Mouse (Mus musculus): Measurements from ENCODE around the gene Cyp2g1.
"Not testable (repeated sequence)": the region's sequence is repeated elsewhere in the genome, so short reads cannot be mapped to it uniquely, and the experiment has no call there.

Cyp2g1 gene

GRCm38 (mm10) chr7:26808592-26808991, at the start of gene Cyp2g1:
Gene Cyp2g1, plus strand, starts transcription at chr7:26808892.
- no peak for DNase-seq (ENCODE audit: low spot score)

- DNase-seq (ENCODE audit: low spot score), result peak; percentile 26
Measured at GRCm38 (mm10) chr7:26767084-26767483, 41.6 kb upstream of the Cyp2g1 start.

GRCm38 (mm10) chr7:26769881-26770470, 38.7 kb upstream of the Cyp2g1 start:
- DNase-seq (ENCODE audit: low spot score), result no peak

DNA sequence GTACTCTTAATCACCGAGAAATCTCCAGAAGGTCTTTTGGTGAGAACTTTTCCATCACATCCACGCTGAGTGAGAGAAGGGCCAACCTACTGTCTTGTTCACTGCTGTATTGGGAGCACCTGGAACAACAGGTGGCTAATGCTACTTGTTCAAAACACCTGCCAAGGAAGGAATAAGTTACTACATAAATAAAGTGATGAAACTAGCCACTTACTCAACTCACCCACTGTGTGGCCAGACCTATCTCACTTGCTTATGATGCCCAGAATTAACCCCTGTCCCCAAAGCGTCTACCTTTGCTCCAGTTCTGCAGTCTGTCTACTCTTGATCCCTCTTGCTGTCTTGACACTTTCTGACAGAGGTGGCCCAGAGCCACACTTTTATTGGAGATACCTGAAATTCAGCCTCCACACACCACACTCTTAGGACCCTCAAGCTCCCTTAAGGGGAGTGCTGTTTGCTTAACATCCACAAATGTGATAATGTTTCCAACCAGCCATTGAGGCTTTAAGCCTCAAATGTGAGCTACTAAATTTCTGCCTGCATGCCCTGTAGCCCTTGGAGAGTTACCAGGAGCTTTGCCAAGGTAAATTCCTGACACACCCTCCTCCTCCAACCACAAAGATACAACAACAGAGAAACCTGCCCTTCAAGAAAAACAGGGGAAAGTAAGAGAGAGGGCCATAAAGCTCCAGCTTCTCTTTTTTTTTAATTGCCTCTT, 35.7 kb upstream of the Cyp2g1 start:
- DNase-seq (ENCODE audit: low spot score), result no peak

GRCm38 (mm10) chr7:26775866-26776265, 32.8 kb upstream of the Cyp2g1 start:
- no peak for DNase-seq (ENCODE audit: low spot score)

DNA sequence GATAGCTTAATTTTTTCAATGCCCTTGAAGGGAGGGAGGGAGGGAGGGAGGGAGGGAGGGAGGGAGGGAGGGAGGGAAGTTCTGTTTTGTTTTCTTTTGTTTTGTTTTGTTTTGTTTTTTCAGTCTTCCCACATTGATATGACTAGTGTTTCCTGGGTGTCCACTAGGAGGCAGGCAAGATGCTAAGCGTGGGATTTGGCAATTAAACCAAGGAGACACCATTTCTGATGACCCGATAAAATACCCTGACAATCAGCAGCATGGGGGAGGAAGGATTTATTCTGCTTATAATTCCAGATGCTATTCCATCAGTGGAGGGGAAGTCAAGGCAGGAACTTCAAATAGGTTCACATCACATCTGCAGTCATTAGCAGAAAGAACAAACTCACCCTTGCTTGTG, 30.9 kb upstream of the Cyp2g1 start:
- no peak for DNase-seq (ENCODE audit: low spot score)

GRCm38 (mm10) chr7:26778474-26778873, 30.2 kb upstream of the Cyp2g1 start:
- DNase-seq (ENCODE audit: low spot score), result peak; percentile 58

GRCm38 (mm10) chr7:26779799-26780416, 28.8 kb upstream of the Cyp2g1 start:
- DNase-seq (ENCODE audit: low spot score), result no peak

DNA sequence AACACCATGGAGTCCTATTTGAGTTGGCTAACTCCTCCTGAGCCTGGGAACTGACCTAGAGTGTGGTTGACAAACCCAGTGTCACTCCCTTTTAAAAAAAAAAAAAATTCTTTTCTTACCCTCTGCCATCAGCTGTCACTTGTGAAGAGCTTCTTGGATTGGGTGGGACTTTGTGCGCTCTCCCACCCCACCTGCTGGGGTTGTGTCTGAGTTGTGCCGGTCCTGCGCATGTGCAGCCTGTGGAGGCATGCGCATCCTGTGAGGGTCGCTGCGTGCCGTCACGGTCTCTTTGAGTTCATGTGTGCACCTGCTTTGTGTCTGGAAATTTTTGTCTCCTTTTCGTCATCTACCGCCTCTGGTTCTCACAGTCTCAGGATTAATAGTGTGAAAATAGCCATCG, 28.2 kb upstream of the Cyp2g1 start:
- DNase-seq (ENCODE audit: low spot score), result no peak

- DNase-seq (ENCODE audit: low spot score), result no peak
Measured at GRCm38 (mm10) chr7:26780998-26781766, 27.5 kb upstream of the Cyp2g1 start.

- DNase-seq (ENCODE audit: low spot score), result no peak
Measured at GRCm38 (mm10) chr7:26781767-26782131, 26.9 kb upstream of the Cyp2g1 start.

- DNase-seq (ENCODE audit: low spot score), result peak; percentile 36
Measured at GRCm38 (mm10) chr7:26783163-26783562, 25.5 kb upstream of the Cyp2g1 start.

DNA sequence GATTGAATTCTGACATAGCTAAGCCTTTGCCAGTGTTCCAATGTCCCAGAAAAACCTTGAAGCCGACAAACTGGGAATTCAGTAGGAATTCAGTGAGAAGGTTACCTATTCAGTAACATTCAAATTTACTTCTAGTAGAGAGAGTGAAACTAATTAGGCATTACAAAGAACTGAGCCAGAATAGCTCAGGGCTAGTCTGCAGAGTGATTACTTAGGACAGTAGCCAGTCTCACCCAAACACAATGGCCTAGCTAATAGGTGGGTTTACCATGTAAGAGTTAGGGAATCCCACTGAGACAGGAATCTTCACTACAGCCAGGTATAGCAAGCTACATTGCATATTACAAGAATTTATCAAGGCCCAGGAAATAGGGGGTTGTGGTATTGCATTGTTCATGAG, 22.7 kb upstream of the Cyp2g1 start:
- DNase-seq (ENCODE audit: low spot score), result not testable (repeated sequence)

DNA sequence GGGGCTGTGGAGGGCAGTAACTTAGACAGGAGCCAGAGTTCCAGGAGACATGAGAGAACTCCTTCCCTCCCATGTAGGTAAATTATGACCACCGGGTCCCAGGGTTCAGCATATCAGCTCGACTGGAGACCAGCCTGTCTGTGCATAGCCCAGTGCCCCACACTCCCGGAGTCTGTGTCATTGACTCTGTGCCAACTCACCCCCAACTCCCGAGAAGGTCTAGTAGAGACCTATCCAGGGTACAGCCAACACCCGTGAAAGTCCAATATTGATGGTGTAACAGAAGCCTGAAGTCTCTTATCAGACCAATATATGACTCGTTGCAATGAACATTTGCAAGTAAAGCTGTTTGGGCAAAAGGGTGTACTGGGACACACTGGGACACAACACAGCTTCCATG, 18.7 kb upstream of the Cyp2g1 start:
- DNase-seq (ENCODE audit: low spot score), result no peak

DNA sequence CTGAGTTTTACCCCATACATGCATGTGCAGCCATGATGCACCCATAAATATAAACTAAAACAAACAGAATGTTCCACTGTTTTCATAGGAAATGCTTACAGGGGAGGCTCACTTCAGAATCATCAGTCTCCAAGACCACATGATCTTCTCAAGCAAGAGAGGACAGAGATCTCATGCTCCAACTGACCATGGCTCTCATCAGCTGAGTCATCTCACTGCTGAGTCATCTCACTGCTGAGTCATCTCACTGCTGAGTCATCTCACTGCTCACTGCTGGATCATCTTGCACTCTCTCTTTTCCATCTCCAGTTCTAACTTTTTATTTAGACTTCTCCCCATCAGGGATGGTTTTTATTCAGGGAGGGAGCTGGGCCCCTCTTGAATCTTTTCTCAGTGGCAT, 8.6 kb upstream of the Cyp2g1 start:
- DNase-seq (ENCODE audit: low spot score), result no peak

- DNase-seq (ENCODE audit: low spot score), result no peak
Measured at GRCm38 (mm10) chr7:26800996-26801395, 7.7 kb upstream of the Cyp2g1 start.

GRCm38 (mm10) chr7:26831556-26832292, 23.0 kb downstream of the Cyp2g1 start:
- not testable (repeated sequence) for DNase-seq (ENCODE audit: low spot score)

DNA sequence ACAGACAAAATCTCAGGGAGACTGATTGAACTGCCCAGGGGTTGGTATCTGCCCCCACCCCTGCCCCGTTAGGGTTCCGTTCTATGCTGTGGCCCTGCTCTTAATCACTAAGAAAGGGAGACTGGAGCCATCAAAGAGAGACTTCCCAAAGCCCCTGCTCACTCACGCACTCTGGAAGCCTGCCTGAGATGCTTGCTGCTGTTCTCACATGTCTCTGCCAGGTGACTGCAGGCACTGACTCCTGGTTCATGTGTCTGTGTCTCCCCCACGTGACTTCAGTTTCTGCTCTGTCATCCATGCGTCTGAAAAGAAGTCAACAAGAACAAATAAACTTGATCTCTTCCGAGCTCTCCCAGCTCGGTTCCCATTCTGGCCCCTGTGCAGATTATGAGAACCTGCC, 24.0 kb downstream of the Cyp2g1 start:
- not testable (repeated sequence) for DNase-seq (ENCODE audit: low spot score)

DNA sequence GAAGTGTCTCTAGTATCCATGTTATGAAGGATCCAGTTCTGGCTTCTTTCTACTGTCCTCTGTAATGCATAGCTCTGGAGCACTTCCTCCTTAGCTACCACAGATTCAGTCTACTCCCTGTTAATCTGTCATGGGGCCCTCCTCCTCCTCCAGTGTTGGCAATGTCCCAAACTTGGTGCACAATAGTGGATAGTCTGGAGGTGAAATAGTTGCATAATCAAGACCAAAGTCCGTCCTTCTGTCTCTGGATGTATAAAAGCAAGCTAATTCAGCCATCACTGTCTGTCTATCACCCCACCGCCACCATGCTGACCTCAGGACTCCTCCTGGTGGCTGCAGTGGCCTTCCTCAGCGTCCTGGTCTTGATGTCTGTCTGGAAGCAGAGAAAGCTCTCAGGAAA, 26.4 kb downstream of the Cyp2g1 start, which contains the start of gene Cyp2a5:
Gene Cyp2a5 (plus strand): TSS at position 247 of the 400 bp plus-strand sequence.
- not testable (repeated sequence) for DNase-seq (ENCODE audit: low spot score)

- not testable (repeated sequence) for DNase-seq (ENCODE audit: low spot score)
Measured at GRCm38 (mm10) chr7:26843400-26843799, 34.7 kb downstream of the Cyp2g1 start.

DNA sequence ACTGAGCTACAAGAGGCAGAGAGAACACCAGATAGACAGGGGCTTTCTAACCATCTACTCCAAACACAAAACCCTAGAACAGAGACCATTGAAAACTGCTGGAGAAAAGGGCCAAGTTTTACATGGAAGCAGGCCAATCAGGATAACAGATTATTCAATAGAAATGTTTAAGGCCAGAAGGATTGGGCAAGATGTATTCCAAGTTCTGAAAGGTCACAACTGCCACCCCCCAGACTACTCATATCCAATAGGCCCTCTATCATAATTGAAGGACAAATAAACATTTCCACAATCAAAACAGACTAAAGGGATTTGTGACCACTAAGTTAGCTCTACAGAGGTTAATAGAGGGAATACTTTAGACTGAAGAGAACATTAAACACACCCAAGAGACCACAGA, 41.4 kb downstream of the Cyp2g1 start:
- not testable (repeated sequence) for DNase-seq (ENCODE audit: low spot score)
